Mouse (Mus musculus): ENCODE measurements around the gene Sap30bp. TPM values are rescaled to one million over a fixed set of nuclear protein-coding genes. Genes with fewer than 3 reads are reported as not detected.

Gene Sap30bp
- polyA plus RNA-seq, 1 experiment, result 24.5 TPM

DNA sequence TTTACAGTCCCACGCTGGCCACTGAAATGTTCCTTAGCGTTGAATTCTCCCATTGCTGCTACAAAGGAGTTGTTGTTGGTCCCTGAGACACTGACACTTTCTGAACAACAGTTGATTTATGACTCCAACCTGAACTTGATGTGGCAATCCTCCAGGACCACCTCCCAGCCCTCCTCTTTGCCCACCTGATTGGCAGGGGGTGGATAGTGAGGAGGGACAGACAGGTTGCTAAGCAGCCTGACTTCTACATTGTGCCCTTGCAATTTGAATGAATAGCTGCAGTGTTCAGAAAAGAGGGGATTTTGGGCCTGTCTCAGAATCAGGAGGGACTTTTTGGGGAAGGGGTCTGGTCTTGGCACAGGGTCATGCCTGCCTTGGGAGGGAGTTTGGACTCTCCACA is 17.6 kb downstream of the Sap30bp start:
- H3K27ac ChIP-seq (ENCODE audit: insufficient read depth, low read depth, low read length), result no peak overlapping the region
- H3K4me1 ChIP-seq (ENCODE audit: control insufficient read depth, insufficient read depth, low read length), result peaks cover 11% of the 10 kb centered on the region; the same call in 1 of the 2 replicates
- TF ChIP-seq POLR2A (IDR thresholded peaks at IDR 0.05; ENCODE audit: borderline replicate concordance, low read depth, low read length) (no peak), CTCF (IDR thresholded peaks at IDR 0.05; ENCODE audit: low read depth, low read length) (no peak)
- H3K4me3 ChIP-seq (ENCODE audit: insufficient read depth, low read length), result no peak overlapping the region

DNA sequence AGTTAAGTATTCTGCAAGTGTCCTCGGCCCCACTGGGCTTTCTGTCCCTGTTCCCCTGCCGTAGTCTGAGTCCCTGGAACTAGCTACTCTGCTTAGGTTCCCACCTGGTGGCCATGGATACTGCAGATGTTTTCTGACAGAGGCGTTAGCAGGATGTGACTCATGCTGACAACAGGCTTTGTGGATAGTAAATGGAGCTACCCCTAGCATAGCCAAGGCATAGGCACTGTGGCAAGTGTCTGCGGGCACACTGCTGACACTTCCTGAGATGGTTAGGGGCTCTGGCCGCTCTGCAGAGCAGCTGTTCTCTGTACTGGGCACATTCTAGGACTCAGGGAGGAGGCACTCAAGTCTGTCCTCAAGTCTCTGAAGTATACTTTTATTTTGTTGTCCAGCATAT is 21.6 kb downstream of the Sap30bp start:
- peaks cover 11% of the 10 kb centered on the region; the same call in 1 of the 2 replicates for H3K4me1 ChIP-seq (ENCODE audit: control insufficient read depth, insufficient read depth, low read length)
- H3K27ac ChIP-seq (ENCODE audit: insufficient read depth, low read depth, low read length), result no peak overlapping the region
- TF ChIP-seq CTCF (IDR thresholded peaks at IDR 0.05; ENCODE audit: low read depth, low read length) (no peak), POLR2A (IDR thresholded peaks at IDR 0.05; ENCODE audit: borderline replicate concordance, low read depth, low read length) (no peak)
- H3K4me3 ChIP-seq (ENCODE audit: insufficient read depth, low read length), result no peak overlapping the region

DNA sequence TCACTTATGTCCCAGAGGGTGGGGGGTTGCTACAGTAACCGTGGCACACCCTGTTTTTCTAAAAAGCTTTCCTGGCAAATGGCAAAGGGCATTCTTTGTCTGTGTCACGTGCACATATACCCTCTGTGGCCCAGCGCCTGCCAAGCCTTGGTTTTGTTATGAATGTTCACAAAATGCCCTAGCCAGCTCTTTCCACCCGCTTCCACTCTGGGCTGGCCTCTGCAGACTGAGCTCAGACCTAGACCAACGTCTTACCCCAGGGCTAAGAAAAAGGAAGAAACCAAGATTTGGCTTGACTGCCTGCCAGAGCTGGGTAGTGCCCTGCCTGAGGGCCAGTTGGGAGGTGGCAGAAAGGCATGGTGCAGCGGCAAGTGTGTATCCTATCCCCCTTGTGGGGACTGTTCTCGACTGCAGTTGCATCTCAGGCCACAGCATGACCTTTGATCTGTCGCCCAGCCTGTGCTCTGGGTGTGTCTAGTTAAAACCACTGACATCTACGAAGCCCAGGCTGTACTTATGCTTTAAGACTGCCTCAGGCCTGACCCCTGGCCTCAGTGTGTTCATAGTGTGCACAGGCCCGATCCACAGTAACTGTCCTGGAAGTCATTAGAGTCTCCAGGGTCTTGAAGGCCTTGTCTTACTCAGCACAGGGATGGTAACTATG is 22.2 kb downstream of the Sap30bp start:
- no peak for TF ChIP-seq POLR2A (IDR thresholded peaks at IDR 0.05; ENCODE audit: borderline replicate concordance, low read depth, low read length)
- no peak for TF ChIP-seq CTCF (IDR thresholded peaks at IDR 0.05; ENCODE audit: low read depth, low read length)
- Histone ChIP-seq H3K4me3 (ENCODE audit: insufficient read depth, low read length) (no peak overlapping the region), H3K27ac (ENCODE audit: insufficient read depth, low read depth, low read length) (no peak overlapping the region), H3K4me1 (ENCODE audit: control insufficient read depth, insufficient read depth, low read length) (peaks cover 11% of the 10 kb centered on the region; the same call in 1 of the 2 replicates)

DNA sequence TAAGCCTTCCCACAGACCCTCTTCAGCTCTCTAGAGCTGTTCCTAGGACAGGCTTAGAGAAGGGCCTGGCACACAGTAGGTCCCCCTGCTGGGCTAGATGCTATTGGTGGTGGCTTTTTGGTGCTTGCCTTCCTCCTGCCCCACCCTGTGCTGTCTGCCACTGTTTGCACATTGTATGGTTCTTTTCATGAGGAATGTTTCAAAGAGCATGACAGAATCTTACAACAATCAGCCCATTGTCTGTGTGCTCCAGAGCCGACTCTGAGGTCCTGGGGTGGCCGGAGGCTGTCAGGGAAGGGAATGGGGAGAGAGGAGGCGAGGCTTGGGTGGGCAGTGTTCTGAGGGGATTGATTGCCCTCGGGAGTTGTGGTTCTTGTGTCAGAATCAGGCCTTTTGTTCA is 23.4 kb downstream of the Sap30bp start:
- Histone ChIP-seq H3K4me1 (ENCODE audit: control insufficient read depth, insufficient read depth, low read length) (peaks cover 11% of the 10 kb centered on the region; the same call in 1 of the 2 replicates), H3K27ac (ENCODE audit: insufficient read depth, low read depth, low read length) (no peak overlapping the region), H3K4me3 (ENCODE audit: insufficient read depth, low read length) (no peak overlapping the region)
- TF ChIP-seq POLR2A (IDR thresholded peaks at IDR 0.05; ENCODE audit: borderline replicate concordance, low read depth, low read length) (no peak), CTCF (IDR thresholded peaks at IDR 0.05; ENCODE audit: low read depth, low read length) (no peak)

DNA sequence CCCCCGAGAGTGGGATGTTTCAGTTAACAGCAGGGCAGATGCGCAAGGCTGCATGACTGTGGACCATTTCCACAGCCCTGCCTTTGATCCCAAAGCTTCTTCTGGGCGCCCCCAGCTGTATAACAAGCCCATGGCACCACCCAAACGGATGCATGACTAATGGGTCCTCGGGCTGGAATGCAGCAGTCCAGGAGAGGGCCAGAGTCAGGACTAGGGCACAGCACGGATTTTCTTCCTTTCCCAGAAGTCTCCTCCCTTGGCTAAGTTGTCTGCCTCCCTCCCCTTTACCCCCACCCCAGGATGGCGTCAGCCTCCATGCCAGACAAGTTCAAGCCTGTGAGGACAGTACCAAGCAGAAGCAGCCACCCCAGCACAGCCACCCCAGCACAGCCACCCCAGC is 24.9 kb downstream of the Sap30bp start:
- TF ChIP-seq CTCF (IDR thresholded peaks at IDR 0.05; ENCODE audit: low read depth, low read length) (no peak), POLR2A (IDR thresholded peaks at IDR 0.05; ENCODE audit: borderline replicate concordance, low read depth, low read length) (no peak)
- Histone ChIP-seq H3K4me1 (ENCODE audit: control insufficient read depth, insufficient read depth, low read length) (peaks cover 11% of the 10 kb centered on the region; the same call in 1 of the 2 replicates), H3K4me3 (ENCODE audit: insufficient read depth, low read length) (no peak overlapping the region), H3K27ac (ENCODE audit: insufficient read depth, low read depth, low read length) (no peak overlapping the region)

DNA sequence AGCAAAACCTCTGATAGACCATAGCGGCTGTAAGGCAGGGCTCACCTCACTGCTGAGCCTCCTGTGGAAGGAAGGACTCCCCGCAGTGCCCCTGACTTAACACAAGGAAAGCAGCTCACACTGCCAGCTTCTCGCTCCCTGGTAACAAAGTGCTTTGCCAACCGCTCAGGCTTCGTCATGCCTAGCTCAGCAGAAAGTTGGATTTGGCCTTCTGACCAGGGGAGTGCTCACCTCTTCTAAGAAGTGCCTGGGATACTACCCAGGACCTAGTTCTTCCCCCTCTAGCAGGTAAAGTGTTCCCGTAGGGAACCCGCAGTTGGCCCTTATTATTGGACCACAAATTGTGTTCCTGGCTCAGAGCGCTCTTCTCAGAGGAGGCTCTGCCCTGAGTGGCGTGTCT is 25.9 kb downstream of the Sap30bp start:
- no peak overlapping the region for H3K27ac ChIP-seq (ENCODE audit: insufficient read depth, low read depth, low read length)
- H3K4me3 ChIP-seq (ENCODE audit: insufficient read depth, low read length), result no peak overlapping the region
- TF ChIP-seq CTCF (IDR thresholded peaks at IDR 0.05; ENCODE audit: low read depth, low read length) (no peak), POLR2A (IDR thresholded peaks at IDR 0.05; ENCODE audit: borderline replicate concordance, low read depth, low read length) (no peak)
- peaks cover 11% of the 10 kb centered on the region; the same call in 1 of the 2 replicates for H3K4me1 ChIP-seq (ENCODE audit: control insufficient read depth, insufficient read depth, low read length)

DNA sequence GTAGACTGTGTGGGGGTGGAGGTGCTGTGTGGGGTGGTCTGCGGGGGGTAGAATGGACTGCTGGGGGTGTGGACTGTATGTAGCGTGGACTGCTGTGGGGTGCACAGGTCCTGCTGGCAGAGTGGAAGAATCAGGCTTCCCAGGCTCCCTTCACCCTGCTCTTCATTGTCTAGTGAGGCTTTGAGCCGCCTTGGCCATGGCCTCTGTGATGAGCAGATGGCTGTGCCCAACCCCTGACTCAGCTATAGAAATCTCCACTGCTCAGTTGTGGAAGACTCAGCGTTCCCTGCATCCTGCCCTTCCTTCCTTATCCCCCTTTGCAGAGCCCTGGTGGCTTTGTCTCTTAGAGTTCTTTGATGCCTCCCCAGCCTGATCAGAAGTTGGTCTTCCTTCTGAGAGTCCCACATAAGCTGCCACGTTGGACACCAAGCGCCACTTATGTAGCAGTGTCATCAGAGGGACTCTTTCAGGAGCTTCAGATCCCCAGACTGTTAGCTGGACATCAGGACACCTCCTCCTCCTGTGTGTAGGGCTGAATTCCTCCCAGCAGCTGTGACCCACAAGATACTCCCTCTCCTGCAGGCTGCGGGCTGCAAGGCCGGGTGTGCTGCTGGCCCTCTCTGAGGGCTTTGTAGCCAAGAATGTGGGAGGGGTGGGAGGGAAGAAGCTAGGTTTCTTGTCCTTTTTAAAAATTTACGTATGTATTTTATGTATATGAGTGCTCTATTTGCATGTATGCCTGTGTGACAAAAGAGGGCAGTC is 29.8 kb downstream of the Sap30bp start:
- H3K27ac ChIP-seq (ENCODE audit: insufficient read depth, low read depth, low read length), result no peak overlapping the region
- no peak for TF ChIP-seq POLR2A (IDR thresholded peaks at IDR 0.05; ENCODE audit: borderline replicate concordance, low read depth, low read length)
- TF ChIP-seq CTCF (IDR thresholded peaks at IDR 0.05; ENCODE audit: low read depth, low read length), result no peak
- H3K4me3 ChIP-seq (ENCODE audit: insufficient read depth, low read length), result no peak overlapping the region
- H3K4me1 ChIP-seq (ENCODE audit: control insufficient read depth, insufficient read depth, low read length), result no peaks in the 10 kb centered on the region

DNA sequence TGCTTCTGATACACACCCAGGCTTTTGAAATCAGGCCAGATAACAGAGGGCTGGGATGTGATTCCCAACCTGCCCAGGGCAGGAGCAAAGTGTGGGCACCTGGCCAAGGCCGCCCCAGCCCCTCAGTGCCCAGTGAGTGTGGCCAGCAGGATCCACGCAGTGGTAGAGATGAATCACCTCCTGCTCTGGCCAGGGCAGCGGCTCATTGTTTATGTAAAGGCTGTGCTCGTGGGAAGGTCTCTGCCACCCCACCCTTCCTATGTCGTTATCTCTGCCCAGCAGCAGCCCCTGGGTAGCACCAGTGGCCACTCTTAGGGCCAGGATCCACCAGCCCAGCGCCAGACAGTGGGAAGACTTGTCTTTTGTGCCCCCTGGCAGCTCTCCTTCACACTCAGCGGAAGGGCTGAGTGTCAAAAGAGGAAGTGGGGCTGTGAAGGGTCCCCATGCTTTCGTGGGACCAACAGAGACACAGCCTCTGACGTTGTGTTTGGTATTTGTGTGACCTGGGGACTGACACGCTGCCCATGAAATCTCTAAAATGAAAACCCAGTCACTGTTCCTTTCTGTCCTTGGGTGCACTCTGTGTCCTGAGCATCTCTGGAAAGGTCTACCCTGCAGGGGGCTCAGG is 32.0 kb downstream of the Sap30bp start:
- TF ChIP-seq POLR2A (IDR thresholded peaks at IDR 0.05; ENCODE audit: borderline replicate concordance, low read depth, low read length), result no peak
- no peak for TF ChIP-seq CTCF (IDR thresholded peaks at IDR 0.05; ENCODE audit: low read depth, low read length)
- Histone ChIP-seq H3K4me3 (ENCODE audit: insufficient read depth, low read length) (no peak overlapping the region), H3K27ac (ENCODE audit: insufficient read depth, low read depth, low read length) (no peak overlapping the region)

DNA sequence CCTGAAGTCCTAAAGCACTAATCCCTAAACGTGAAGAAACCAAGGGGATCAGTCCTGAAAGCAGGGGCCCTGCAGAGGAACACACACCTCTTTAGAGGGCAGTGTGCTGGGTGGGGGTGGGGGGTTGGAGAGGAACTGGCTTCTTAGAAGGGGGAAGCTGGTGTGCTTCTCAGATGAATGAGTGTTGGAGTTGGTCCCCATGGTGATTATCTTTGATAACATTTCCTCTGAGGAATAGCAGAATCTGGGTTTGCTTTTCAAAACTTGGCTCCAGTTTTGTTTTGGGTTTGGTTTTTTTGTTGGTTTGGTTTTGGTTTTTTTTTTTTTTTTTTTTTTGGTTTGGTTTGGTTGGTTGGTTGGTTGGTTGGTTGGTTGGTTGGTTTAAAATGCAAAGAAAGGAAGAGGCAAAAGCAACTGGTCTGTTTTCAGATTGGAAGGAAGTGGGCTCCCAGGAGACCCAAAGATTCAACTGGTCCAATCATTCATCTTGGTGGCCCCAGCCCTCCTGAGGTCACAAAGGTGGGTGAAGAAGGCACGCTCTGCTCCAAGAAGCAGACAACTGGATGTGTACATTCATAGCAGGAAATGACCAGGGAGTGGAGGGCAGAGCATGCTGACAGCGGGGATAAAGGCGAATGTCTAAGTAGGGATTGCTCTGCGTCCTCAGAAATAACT is 35.8 kb downstream of the Sap30bp start:
- peaks cover 17% of the 10 kb centered on the region for H3K4me1 ChIP-seq (ENCODE audit: control insufficient read depth, insufficient read depth, low read length)
- TF ChIP-seq CTCF (IDR thresholded peaks at IDR 0.05; ENCODE audit: low read depth, low read length) (no peak), POLR2A (IDR thresholded peaks at IDR 0.05; ENCODE audit: borderline replicate concordance, low read depth, low read length) (no peak)
- no peak overlapping the region for H3K27ac ChIP-seq (ENCODE audit: insufficient read depth, low read depth, low read length)
- H3K4me3 ChIP-seq (ENCODE audit: insufficient read depth, low read length), result no peak overlapping the region

More for the DNA sequence above, 32.0 kb downstream of the Sap30bp start:
- peaks cover 12% of the 10 kb centered on the region for H3K4me1 ChIP-seq (ENCODE audit: control insufficient read depth, insufficient read depth, low read length)
